Mouse (Mus musculus) forebrain, embryonic 15.5 days (tissue): ENCODE results near the gene Peli2. TPM values are rescaled to one million over a fixed set of nuclear protein-coding genes. Genes with fewer than 3 reads are reported as not detected.

Source experiments
- ATAC-seq: fragments of 200-750 bp; cut with Nextera tagmentation; replicated peaks from 2 replicates; pipeline ENCODE4 v1.8.0; 2017; ENCODE audit warnings: mild to moderate bottlenecking, moderate TSS enrichment, moderate library complexity
- H3K27ac ChIP-seq: fragments of 300-500 bp; sonication (generic); replicated peaks from 2 replicates; pipeline ENCODE4 v1.5.1; 2015; ENCODE audit warnings: mild to moderate bottlenecking, inconsistent platforms
- H3K27me3 ChIP-seq: fragments of 300-500 bp; sonication (generic); 2 replicates; pipeline ENCODE4 v1.6.1; 2015; ENCODE audit warnings: inconsistent platforms
- H3K36me3 ChIP-seq: fragments of 300-500 bp; sonication (generic); 2 replicates; pipeline ENCODE4 v1.6.1; 2015; ENCODE audit warnings: mild to moderate bottlenecking, inconsistent platforms
- H3K4me1 ChIP-seq: fragments of 300-500 bp; sonication (generic); 2 replicates; pipeline ENCODE4 v1.6.1; 2015; ENCODE audit warnings: inconsistent platforms
- H3K4me2 ChIP-seq: fragments of 300-500 bp; sonication (generic); replicated peaks from 2 replicates; pipeline ENCODE4 v1.6.1; 2015; ENCODE audit warnings: mild to moderate bottlenecking, inconsistent platforms
- H3K4me3 ChIP-seq: fragments of 300-500 bp; sonication (generic); 2 replicates; pipeline ENCODE4 v1.5.1; 2015; ENCODE audit warnings: mild to moderate bottlenecking, inconsistent platforms
- H3K9ac ChIP-seq: fragments of 300-500 bp; sonication (generic); replicated peaks from 2 replicates; pipeline ENCODE4 v1.6.1; 2015; ENCODE audit warnings: mild to moderate bottlenecking, inconsistent platforms
- H3K9me3 ChIP-seq: fragments of 300-500 bp; sonication (generic); 2 replicates; pipeline ENCODE4 v1.6.1; 2016; ENCODE audit warnings: inconsistent platforms
- WGBS: fragments of 180-500 bp; shearing (Covaris S2); methylation state at CpG from one replicate; pipeline ENCODE4 v1.1.7; 2015; ENCODE audit warnings: mixed read lengths; 5-methylcytosine and 5-hydroxymethylcytosine counted together
- polyA plus RNA-seq: library from polyadenylated mRNA; unstranded; fragments of >200 nt; fragmentation: Nextera tagmentation; extraction: Ambion mirVana; gene quantifications from 2 replicates; pipeline ENCODE4 v1.2.1, GENCODE M21; 2015

Gene Peli2
- polyA plus RNA-seq, 1 experiment from 2014 or later: 11.6 TPM

DNA sequence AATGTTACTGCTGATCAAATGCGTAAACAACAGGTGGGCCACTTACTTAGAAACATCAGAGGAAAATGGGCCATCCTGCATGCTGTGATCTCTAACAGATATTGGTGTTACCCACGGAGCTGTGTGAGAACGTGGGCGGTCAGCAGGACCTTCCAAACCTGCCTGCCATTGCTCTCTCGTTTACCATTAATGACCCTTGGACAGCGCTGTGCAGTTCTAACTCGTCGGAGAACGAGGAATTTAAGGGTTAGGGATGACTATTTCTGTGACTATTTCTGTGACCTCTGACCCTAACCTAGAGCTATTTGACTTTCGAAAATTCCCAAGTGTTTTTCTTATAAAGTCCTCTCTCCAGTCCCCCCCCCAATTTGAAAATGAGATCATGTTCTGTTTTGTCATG is 22.1 kb downstream of the Peli2 start:
- no peak overlapping the region for H3K9ac ChIP-seq
- H3K4me3 ChIP-seq: no peak overlapping the region
- WGBS: 69% methylated on average over 10 of the region's 10 CpGs
- H3K27me3 ChIP-seq: no peaks in the 10 kb centered on the region
- no peak overlapping the region for H3K4me2 ChIP-seq
- H3K36me3 ChIP-seq: no peaks in the 10 kb centered on the region
- ATAC-seq: no peak
- no peak overlapping the region for H3K27ac ChIP-seq
- H3K4me1 ChIP-seq: peaks cover 12% of the 10 kb centered on the region
- no peaks in the 10 kb centered on the region for H3K9me3 ChIP-seq

DNA sequence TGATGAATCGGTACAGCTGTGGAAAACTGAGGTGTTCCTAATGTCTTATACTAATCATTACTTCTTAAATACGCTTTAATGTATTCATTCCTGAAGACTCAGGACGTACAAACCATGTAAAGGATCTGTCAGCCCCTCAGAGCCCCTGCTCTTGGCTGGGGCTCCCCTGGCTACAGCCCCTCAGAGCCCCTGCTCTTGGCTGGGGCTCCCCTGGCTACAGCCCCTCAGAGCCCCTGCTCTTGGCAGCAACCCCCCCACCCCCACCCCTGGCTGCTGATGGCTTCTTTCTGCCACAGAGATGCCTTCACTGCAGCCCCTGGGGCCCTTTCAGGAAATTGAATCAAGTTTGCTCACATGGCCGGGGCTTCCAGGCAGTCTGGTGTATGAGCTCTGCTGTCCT is 22.5 kb downstream of the Peli2 start:
- H3K36me3 ChIP-seq: no peaks in the 10 kb centered on the region
- no peaks in the 10 kb centered on the region for H3K9me3 ChIP-seq
- no peak overlapping the region for H3K4me2 ChIP-seq
- peaks cover 12% of the 10 kb centered on the region for H3K4me1 ChIP-seq
- WGBS: 32% methylated on average over 4 of the region's 4 CpGs
- ATAC-seq: no peak
- H3K27me3 ChIP-seq: no peaks in the 10 kb centered on the region
- no peak overlapping the region for H3K27ac ChIP-seq
- no peak overlapping the region for H3K4me3 ChIP-seq
- no peak overlapping the region for H3K9ac ChIP-seq

DNA sequence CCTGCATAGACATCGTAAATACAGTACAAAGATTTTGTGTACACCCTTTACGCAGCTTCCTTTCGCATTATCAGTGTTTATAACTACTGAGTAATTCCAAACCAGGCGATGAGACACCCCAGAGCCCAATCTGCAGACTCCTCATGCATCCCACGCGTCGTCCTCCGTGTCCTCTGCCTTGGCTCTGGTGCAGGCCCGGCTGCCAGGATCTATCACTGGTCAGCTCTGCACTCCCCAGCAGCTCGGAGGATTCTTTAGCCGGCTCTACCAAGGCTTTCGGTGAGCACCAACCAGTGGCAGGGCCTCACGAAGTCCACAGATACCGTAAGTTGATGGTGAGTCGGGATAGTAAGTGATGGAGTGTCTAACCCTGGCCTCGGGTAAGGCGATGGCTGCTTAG is 23.7 kb downstream of the Peli2 start:
- 90% methylated on average over 17 of the region's 17 CpGs for WGBS
- Histone ChIP-seq H3K9me3 (no peaks in the 10 kb centered on the region), H3K27ac (no peak overlapping the region), H3K4me1 (peaks cover 12% of the 10 kb centered on the region), H3K4me3 (no peak overlapping the region), H3K36me3 (no peaks in the 10 kb centered on the region), H3K9ac (no peak overlapping the region), H3K27me3 (no peaks in the 10 kb centered on the region), H3K4me2 (no peak overlapping the region)
- no peak for ATAC-seq

DNA sequence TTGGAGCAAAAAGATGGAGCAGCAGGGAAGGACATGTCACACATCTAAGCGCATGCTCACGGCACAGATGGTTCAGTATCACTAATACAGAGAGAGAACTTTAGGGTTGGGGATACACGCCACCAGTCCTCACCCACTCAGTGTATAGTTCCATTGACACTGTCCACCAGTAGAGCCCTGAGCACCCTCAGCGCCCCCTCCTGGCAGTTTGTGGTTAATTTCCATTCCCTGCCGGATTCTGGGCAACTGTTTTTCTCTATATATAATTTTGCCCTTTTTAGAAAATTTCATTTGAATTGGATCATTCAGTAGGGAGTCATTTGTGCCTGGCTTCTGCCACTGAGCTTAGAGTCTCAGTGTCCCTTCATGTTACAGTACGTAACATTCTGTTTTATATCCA is 27.1 kb downstream of the Peli2 start:
- Histone ChIP-seq H3K9me3 (no peaks in the 10 kb centered on the region), H3K4me2 (no peak overlapping the region), H3K36me3 (no peaks in the 10 kb centered on the region), H3K4me3 (no peak overlapping the region), H3K9ac (no peak overlapping the region), H3K4me1 (peaks cover 12% of the 10 kb centered on the region), H3K27me3 (no peaks in the 10 kb centered on the region), H3K27ac (no peak overlapping the region)
- WGBS: 75% methylated on average over 6 of the region's 6 CpGs
- no peak for ATAC-seq

DNA sequence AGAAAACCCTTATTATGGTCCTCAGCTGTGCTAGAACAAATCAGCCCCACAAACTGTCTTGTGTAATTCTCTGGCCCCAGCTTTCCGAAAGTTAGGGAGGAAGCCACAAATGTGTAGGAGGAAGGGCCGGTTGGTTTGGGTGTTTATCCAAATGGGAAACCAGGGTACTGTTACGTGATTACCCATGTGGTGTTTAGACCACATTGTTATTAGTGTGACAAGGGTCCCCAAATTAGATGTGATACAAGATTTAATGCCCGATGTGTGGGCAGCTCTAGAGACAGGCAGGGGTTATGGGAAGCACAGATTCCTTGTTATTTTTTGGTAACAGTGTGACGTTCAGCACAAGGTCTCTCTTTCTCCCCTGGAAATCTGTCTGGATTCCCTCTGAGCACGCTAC is 28.0 kb downstream of the Peli2 start:
- H3K9ac ChIP-seq: no peak overlapping the region
- H3K4me1 ChIP-seq: 0 out of 2 replicates have a peak, but pooled peaks cover 3% of the 10 kb centered on the region
- H3K36me3 ChIP-seq: no peaks in the 10 kb centered on the region
- no peak overlapping the region for H3K27ac ChIP-seq
- H3K4me2 ChIP-seq: no peak overlapping the region
- no peak for ATAC-seq
- WGBS: 86% methylated on average over 6 of the region's 6 CpGs
- no peaks in the 10 kb centered on the region for H3K27me3 ChIP-seq
- no peak overlapping the region for H3K4me3 ChIP-seq
- H3K9me3 ChIP-seq: no peaks in the 10 kb centered on the region

DNA sequence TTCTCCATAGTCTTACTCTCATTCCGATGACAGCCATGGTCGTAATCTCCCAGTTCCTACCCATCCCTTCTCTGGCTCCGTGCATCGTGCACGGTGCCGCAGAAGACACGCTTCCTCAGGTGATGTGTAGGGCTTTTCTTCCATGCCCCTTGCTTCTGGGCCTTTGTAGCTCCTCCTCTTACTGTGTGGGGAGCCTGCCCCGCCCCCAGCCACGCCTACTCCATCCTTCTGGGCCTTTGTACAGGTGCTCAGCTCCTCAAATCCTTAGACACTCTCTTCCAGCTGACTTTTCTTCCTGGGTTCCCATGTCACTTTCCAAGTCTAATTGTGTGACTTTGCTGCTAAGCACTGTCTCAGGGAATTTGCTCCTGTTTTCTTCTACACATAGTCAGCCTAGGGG is 28.7 kb downstream of the Peli2 start:
- H3K9me3 ChIP-seq: no peaks in the 10 kb centered on the region
- no peak overlapping the region for H3K4me3 ChIP-seq
- no peak overlapping the region for H3K9ac ChIP-seq
- no peaks in the 10 kb centered on the region for H3K36me3 ChIP-seq
- WGBS: 89% methylated on average over 9 of the region's 9 CpGs
- no peaks in the 10 kb centered on the region for H3K4me1 ChIP-seq
- H3K27ac ChIP-seq: no peak overlapping the region
- ATAC-seq: no peak
- H3K4me2 ChIP-seq: no peak overlapping the region
- H3K27me3 ChIP-seq: no peaks in the 10 kb centered on the region

DNA sequence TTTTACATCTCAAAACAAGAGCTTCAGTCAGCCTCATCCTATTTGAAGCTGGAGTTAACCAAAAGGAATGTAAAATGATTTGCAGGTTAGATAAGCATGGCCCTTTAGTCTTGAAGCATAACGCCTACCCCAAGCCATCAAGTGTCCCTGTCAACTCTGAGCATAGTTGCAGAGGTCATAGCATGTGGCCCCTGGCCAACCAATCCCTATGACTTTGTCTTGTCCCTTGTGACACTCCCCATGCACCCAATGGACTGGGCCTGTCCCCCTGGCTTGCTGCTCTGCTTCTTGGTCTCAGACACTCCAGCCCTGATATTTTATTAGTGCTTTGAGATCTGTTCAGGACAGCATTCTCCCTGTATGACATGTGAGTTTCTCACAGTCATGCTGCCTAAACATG is 30.3 kb downstream of the Peli2 start:
- H3K4me2 ChIP-seq: no peak overlapping the region
- H3K4me3 ChIP-seq: no peak overlapping the region
- ATAC-seq: no peak
- 97% methylated on average over 1 of the region's 1 CpGs for WGBS
- H3K9ac ChIP-seq: no peak overlapping the region
- H3K27me3 ChIP-seq: no peaks in the 10 kb centered on the region
- H3K4me1 ChIP-seq: no peaks in the 10 kb centered on the region
- no peaks in the 10 kb centered on the region for H3K9me3 ChIP-seq
- H3K36me3 ChIP-seq: no peaks in the 10 kb centered on the region
- no peak overlapping the region for H3K27ac ChIP-seq

DNA sequence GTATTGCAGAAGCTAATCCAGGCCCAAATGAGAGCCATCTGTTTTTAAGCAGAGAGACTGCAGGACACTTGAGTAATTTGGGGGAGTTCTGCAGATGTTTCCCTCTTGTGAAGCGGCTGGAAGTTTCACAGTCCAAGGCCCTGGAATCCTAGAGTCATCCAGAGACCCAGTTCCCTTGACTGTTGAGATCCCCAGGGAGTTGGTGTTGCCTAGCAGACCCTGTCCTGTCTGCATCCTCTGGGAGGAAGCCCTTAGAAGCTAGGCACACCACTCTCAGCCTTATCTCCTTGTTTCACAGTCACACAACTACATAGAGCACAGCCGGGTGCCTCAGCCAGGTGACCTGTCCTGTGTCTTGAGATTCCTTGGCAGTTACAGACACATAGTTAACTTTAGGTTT is 30.9 kb downstream of the Peli2 start:
- H3K9me3 ChIP-seq: no peaks in the 10 kb centered on the region
- no peaks in the 10 kb centered on the region for H3K4me1 ChIP-seq
- 95% methylated on average over 2 of the region's 2 CpGs for WGBS
- ATAC-seq: no peak
- H3K27ac ChIP-seq: no peak overlapping the region
- no peak overlapping the region for H3K4me2 ChIP-seq
- H3K27me3 ChIP-seq: no peaks in the 10 kb centered on the region
- H3K36me3 ChIP-seq: no peaks in the 10 kb centered on the region
- no peak overlapping the region for H3K4me3 ChIP-seq
- no peak overlapping the region for H3K9ac ChIP-seq

DNA sequence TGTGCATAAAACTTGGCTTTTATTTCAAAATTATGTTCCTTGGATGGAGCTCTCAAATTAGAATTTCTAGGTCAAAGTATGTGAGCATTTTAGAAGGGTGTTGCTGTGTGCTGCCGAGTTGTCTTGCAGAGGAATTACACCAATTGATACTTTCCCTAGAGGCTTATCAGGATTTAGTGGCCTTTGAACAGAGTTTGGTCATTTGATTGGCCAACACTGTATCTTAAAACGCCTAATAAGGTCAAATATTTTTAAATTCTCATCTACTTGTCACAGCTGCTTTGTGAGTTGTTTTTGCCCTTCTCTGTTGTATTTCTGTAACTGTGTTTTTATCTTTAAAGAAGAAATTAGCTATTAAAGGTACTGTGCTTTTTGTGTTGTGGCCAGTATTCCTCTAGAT is 32.4 kb downstream of the Peli2 start:
- Histone ChIP-seq H3K9me3 (no peaks in the 10 kb centered on the region), H3K9ac (no peak overlapping the region), H3K4me2 (no peak overlapping the region), H3K27ac (no peak overlapping the region), H3K27me3 (no peaks in the 10 kb centered on the region), H3K4me1 (no peaks in the 10 kb centered on the region), H3K36me3 (no peaks in the 10 kb centered on the region), H3K4me3 (no peak overlapping the region)
- no peak for ATAC-seq
- 70% methylated on average over 2 of the region's 2 CpGs for WGBS

DNA sequence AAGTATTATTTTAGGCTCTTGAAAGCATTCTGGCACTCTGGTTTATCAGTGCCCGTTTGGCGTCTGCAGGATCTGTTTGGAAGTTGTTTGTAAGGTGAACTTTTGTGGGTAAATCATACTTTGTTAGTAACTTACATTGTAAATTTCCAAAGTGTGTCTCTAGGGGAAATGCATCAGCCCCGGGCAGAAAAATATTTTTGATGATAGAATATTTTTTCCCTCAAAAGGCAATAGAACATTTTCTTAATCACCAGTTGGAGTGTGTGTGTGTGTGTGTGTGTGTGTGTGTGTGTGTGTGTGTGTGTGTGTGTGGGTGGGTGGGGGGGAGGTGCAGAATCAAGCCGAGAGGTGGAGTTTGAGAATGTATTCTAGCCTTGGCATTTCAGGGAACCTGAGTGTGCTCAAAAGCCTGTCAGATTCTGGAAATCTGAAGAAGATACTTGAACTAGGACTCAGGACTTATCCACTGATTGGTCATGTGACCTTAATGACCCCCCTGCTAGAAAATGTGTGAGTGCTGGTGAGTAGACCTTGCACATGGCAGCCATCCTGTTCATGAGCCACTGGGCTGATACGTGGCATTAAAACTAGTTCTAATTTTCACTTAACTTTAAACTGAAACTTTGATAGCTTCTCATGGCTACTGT is 33.4 kb downstream of the Peli2 start:
- H3K27me3 ChIP-seq: no peaks in the 10 kb centered on the region
- ATAC-seq: no peak
- no peaks in the 10 kb centered on the region for H3K4me1 ChIP-seq
- no peaks in the 10 kb centered on the region for H3K9me3 ChIP-seq
- WGBS: 83% methylated on average over 5 of the region's 5 CpGs
- no peak overlapping the region for H3K27ac ChIP-seq
- no peak overlapping the region for H3K4me2 ChIP-seq
- H3K9ac ChIP-seq: no peak overlapping the region
- H3K4me3 ChIP-seq: no peak overlapping the region
- no peaks in the 10 kb centered on the region for H3K36me3 ChIP-seq

DNA sequence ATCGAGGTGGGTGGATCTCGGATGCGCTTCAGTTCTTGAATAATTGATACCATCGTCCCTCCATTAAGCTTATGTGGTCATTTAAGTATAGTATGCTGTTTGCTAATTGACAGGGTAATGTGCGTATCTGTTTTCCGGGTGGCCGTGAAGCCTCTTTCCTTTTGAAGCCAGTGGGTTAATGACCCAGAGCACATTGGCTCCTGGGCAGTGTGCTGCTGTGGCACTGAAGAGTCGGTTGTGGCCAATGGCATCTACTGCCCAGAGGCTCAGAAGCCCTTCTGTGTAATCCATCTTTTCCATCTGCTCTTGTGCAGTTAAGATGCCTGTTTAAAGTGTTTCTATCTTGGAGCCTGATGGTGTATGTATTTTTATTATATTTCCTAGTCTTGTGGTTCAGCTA is 34.0 kb downstream of the Peli2 start:
- no peak overlapping the region for H3K4me2 ChIP-seq
- ATAC-seq: no peak
- H3K4me1 ChIP-seq: no peaks in the 10 kb centered on the region
- H3K9ac ChIP-seq: no peak overlapping the region
- WGBS: 79% methylated on average over 8 of the region's 8 CpGs
- H3K36me3 ChIP-seq: no peaks in the 10 kb centered on the region
- no peaks in the 10 kb centered on the region for H3K27me3 ChIP-seq
- no peak overlapping the region for H3K4me3 ChIP-seq
- no peak overlapping the region for H3K27ac ChIP-seq
- H3K9me3 ChIP-seq: no peaks in the 10 kb centered on the region

DNA sequence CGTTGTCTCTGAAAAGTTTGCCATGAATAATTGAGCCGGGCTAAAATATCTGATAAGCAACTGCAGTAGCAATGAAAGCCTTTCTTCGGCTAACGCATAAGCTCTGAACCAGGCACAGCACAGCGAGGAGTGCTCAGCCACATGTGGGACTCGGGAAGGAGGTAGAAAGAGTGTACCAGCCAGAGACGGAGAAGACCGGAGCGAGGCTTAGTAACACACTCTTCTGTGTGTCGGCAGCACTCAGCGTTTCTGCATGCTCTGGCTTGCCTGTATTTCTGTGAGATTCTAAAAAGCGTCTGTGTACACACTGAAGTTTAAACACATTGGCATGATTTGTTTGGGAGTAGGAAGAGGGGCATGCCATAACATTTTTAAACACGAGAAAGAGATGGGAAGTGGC is 34.5 kb downstream of the Peli2 start:
- no peaks in the 10 kb centered on the region for H3K27me3 ChIP-seq
- WGBS: 83% methylated on average over 13 of the region's 13 CpGs
- no peak for ATAC-seq
- H3K4me1 ChIP-seq: no peaks in the 10 kb centered on the region
- no peak overlapping the region for H3K9ac ChIP-seq
- no peak overlapping the region for H3K27ac ChIP-seq
- H3K9me3 ChIP-seq: no peaks in the 10 kb centered on the region
- no peak overlapping the region for H3K4me3 ChIP-seq
- H3K4me2 ChIP-seq: no peak overlapping the region
- no peaks in the 10 kb centered on the region for H3K36me3 ChIP-seq

DNA sequence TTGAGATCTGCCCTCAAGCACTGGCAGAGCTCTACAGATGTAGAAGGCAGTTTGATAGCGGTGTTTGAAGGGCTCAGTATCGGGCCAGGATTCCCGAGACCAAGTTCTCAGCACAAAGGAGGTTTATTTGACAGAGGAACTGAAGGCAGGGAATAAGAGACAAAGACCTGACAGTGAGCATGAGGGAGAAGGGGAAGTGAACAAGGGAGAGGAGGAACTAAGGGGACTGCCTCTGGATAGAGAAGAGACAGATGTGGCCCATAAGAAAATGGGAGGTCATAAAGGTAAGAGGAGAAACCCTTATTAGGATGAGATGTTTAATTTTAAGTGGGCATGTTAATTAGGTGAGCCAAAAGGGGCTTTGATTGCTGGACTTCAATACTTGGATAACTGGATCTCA is 36.5 kb downstream of the Peli2 start:
- no peak for ATAC-seq
- H3K27me3 ChIP-seq: no peaks in the 10 kb centered on the region
- H3K9me3 ChIP-seq: no peaks in the 10 kb centered on the region
- no peak overlapping the region for H3K27ac ChIP-seq
- no peak overlapping the region for H3K4me3 ChIP-seq
- H3K9ac ChIP-seq: no peak overlapping the region
- 85% methylated on average over 3 of the region's 3 CpGs for whole genome bisulfite sequencing
- H3K36me3 ChIP-seq: no peaks in the 10 kb centered on the region
- no peak overlapping the region for H3K4me2 ChIP-seq
- H3K4me1 ChIP-seq: no peaks in the 10 kb centered on the region
